Mouse (Mus musculus) intestine, embryonic 14.5 days (tissue): ENCODE data around the gene Olfr523. TPM values are rescaled to one million over a fixed set of nuclear protein-coding genes. Genes with fewer than 3 reads are reported as not detected.

ENCODE experiments used
- polyA plus RNA-seq: library from polyadenylated mRNA; unstranded; fragments of >200 nt; fragmentation: Nextera tagmentation; extraction: Ambion mirVana; gene quantifications from 2 replicates; pipeline ENCODE4 v1.2.1, GENCODE M21; 2014

Gene Olfr523
- polyA plus RNA-seq, 1 experiment from 2014 or later = not detected

Other genes starting within 250 kb of the Olfr523 start
- gene Utf1, start 229.4 kb upstream of the Olfr523 start, polyA plus RNA-seq = not detected in 2 replicates
- gene 6430531B16Rik, start 194.5 kb upstream of the Olfr523 start, polyA plus RNA-seq = 0.48 TPM in 1 of 2 replicates, not detected in the other
- gene Adam8, start 180.7 kb upstream of the Olfr523 start, polyA plus RNA-seq = 1.6 and 2.1 TPM in 2 replicates
- 36.1 and 41.5 TPM in 2 replicates for gene Zfp511, start 136.8 kb upstream of the Olfr523 start, polyA plus RNA-seq
- gene Tubgcp2, start 136.5 kb upstream of the Olfr523 start, polyA plus RNA-seq = 56.0 and 61.2 TPM in 2 replicates
- gene Msx3, start 124.1 kb upstream of the Olfr523 start, polyA plus RNA-seq = not detected in 2 replicates
- 2.8 and 3.5 TPM in 2 replicates for gene Caly, start 90.7 kb upstream of the Olfr523 start, polyA plus RNA-seq
- gene Prap1, start 79.8 kb upstream of the Olfr523 start, polyA plus RNA-seq = 119 and 202 TPM in 2 replicates
- 34.9 and 39.4 TPM in 2 replicates for gene Fuom, start 70.8 kb upstream of the Olfr523 start, polyA plus RNA-seq
- 35.5 and 39.5 TPM in 2 replicates for gene Paox, start 57.4 kb upstream of the Olfr523 start, polyA plus RNA-seq
- 177 and 183 TPM in 2 replicates for gene Echs1, start 56.7 kb upstream of the Olfr523 start, polyA plus RNA-seq
- 30.8 and 31.6 TPM in 2 replicates for gene Mtg1, start 35.7 kb upstream of the Olfr523 start, polyA plus RNA-seq
- 0.72 and 0.77 TPM in 2 replicates for gene Sprn, start 18.3 kb upstream of the Olfr523 start, polyA plus RNA-seq
- gene Olfr522, start 8.5 kb upstream of the Olfr523 start, polyA plus RNA-seq = not detected in 2 replicates
- gene Olfr524, start 32.7 kb downstream of the Olfr523 start, polyA plus RNA-seq = not detected in 2 replicates
- 0.07 TPM in 1 of 2 replicates, not detected in the other for gene Cd163l1, start 45.0 kb downstream of the Olfr523 start, polyA plus RNA-seq
- not detected in 2 replicates for gene 5830411N06Rik, start 74.1 kb downstream of the Olfr523 start, polyA plus RNA-seq
- gene Olfr525, start 147.6 kb downstream of the Olfr523 start, polyA plus RNA-seq = not detected in 2 replicates
- not detected in 2 replicates for gene Olfr527, start 160.8 kb downstream of the Olfr523 start, polyA plus RNA-seq
- gene Olfr60, start 188.5 kb downstream of the Olfr523 start, polyA plus RNA-seq = not detected in 2 replicates
- gene Olfr530, start 203.1 kb downstream of the Olfr523 start, polyA plus RNA-seq = not detected in 2 replicates
- gene Olfr531, start 229.7 kb downstream of the Olfr523 start, polyA plus RNA-seq = not detected in 2 replicates
- gene Olfr532, start 248.4 kb downstream of the Olfr523 start, polyA plus RNA-seq = not detected in 2 replicates